Mouse (Mus musculus): ENCODE measurements around the gene Smndc1.

GRCm38 (mm10) chr19:53421583-53422188, 31.3 kb upstream of the Smndc1 start:
- TF ChIP-seq CTCF (IDR thresholded peaks at IDR 0.05): no peak
- no peak for TF ChIP-seq EP300 (IDR thresholded peaks at IDR 0.05)

Data from lung, postnatal 0 days (tissue).